Mouse (Mus musculus): ENCODE measurements around the gene Sgms1. TPM values are rescaled to one million over a fixed set of nuclear protein-coding genes. Genes with fewer than 3 reads are reported as not detected.

The Sgms1 gene
- polyA plus RNA-seq, 1 experiment from 2014 or later = 19.2 TPM

DNA sequence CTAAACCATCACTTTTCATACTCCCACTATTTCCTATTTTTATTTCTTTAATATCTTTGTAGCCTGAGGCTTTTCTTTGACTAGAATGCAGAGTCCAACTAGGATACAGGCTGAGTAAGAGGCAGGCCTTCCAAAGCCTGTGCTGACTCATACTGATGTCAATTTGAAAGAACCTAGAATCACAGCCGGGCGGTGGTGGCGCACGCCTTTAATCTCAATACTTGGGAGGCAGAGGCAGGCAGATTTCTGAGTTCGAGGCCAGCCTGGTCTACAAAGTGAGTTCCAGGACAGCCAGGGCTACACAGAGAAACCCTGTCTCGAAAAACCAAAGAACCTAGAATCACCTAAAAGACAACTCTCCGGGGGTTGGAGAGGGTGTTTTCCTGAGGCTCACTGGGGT, 214.5 kb downstream of the Sgms1 start:
- no peaks in the 10 kb centered on the region for H3K9me3 ChIP-seq (ENCODE audit: control insufficient read depth, low read length)
- WGBS = 97% methylated on average over 7 of the region's 7 CpGs
- no peak for ATAC-seq (ENCODE audit: low FRiP score)

DNA sequence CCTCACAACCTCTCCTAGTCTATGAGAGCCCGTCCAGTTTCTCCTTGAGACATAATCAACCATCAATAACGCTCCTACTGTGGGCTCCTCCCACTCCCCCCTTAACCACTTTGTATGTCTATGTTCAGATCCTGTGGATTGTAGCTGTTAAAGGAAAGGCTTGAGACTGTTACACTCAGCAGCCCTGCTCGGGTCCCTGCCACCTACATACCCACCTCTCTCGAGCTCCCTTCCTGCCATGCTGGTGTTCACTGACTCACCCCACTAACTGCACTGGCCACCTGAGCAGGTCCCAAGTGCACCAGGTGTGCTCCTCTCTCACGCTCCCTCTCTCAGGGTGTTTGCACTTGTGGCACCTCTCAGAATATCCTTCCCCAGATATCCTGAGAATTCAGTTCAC, 215.0 kb downstream of the Sgms1 start:
- H3K9ac ChIP-seq = no peak overlapping the region
- DNase-seq (ENCODE audit: low spot score) (no peak), ATAC-seq (ENCODE audit: low FRiP score) (no peak)
- H3K36me3 ChIP-seq (replicated peaks; ENCODE audit: control insufficient read depth, insufficient read depth) = no peaks in the 10 kb centered on the region
- H3K4me2 ChIP-seq (replicated peaks) = no peak overlapping the region
- no peak overlapping the region for H3K27ac ChIP-seq
- no peak overlapping the region for H3K4me3 ChIP-seq (replicated peaks; ENCODE audit: low read length)
- H3K27me3 ChIP-seq (ENCODE audit: control insufficient read depth, insufficient read depth, low read length) = no peaks in the 10 kb centered on the region
- no peaks in the 10 kb centered on the region for H3K9me3 ChIP-seq (ENCODE audit: control insufficient read depth, low read length)
- WGBS = 92% methylated on average over 5 of the region's 5 CpGs
- no peaks in the 10 kb centered on the region for H3K4me1 ChIP-seq (replicated peaks; ENCODE audit: control insufficient read depth, insufficient read depth, low read length)

More for the DNA sequence above, 214.5 kb downstream of the Sgms1 start:
- no peak for DNase-seq (ENCODE audit: low spot score)
- no peak overlapping the region for H3K27ac ChIP-seq
- no peak overlapping the region for H3K4me3 ChIP-seq (replicated peaks; ENCODE audit: low read length)
- no peaks in the 10 kb centered on the region for H3K36me3 ChIP-seq (replicated peaks; ENCODE audit: control insufficient read depth, insufficient read depth)
- no peaks in the 10 kb centered on the region for H3K27me3 ChIP-seq (ENCODE audit: control insufficient read depth, insufficient read depth, low read length)
- H3K4me1 ChIP-seq (replicated peaks; ENCODE audit: control insufficient read depth, insufficient read depth, low read length) = no peaks in the 10 kb centered on the region
- no peak overlapping the region for H3K4me2 ChIP-seq (replicated peaks)
- H3K9ac ChIP-seq = no peak overlapping the region

- no peaks in the 10 kb centered on the region for H3K4me1 ChIP-seq (replicated peaks; ENCODE audit: control insufficient read depth, insufficient read depth, low read length)
- H3K4me3 ChIP-seq (replicated peaks; ENCODE audit: low read length) = no peak overlapping the region
- H3K27me3 ChIP-seq (ENCODE audit: control insufficient read depth, insufficient read depth, low read length) = no peaks in the 10 kb centered on the region
- no peak for ATAC-seq (ENCODE audit: low FRiP score)
- WGBS = 81% methylated on average over 6 of the region's 6 CpGs
- no peak overlapping the region for H3K4me2 ChIP-seq (replicated peaks)
- H3K36me3 ChIP-seq (replicated peaks; ENCODE audit: control insufficient read depth, insufficient read depth) = no peaks in the 10 kb centered on the region
- H3K9ac ChIP-seq = no peak overlapping the region
- H3K27ac ChIP-seq = no peak overlapping the region
- DNase-seq (ENCODE audit: low spot score) = no peak
- H3K9me3 ChIP-seq (ENCODE audit: control insufficient read depth, low read length) = no peaks in the 10 kb centered on the region
Measured at GRCm38 (mm10) chr19:32173522-32174184, 215.9 kb downstream of the Sgms1 start.

- Histone ChIP-seq H3K4me2 (replicated peaks) (no peak overlapping the region), H3K4me1 (replicated peaks; ENCODE audit: control insufficient read depth, insufficient read depth, low read length) (no peaks in the 10 kb centered on the region), H3K27me3 (ENCODE audit: control insufficient read depth, insufficient read depth, low read length) (no peaks in the 10 kb centered on the region), H3K9ac (no peak overlapping the region), H3K9me3 (ENCODE audit: control insufficient read depth, low read length) (no peaks in the 10 kb centered on the region), H3K27ac (no peak overlapping the region), H3K36me3 (replicated peaks; ENCODE audit: control insufficient read depth, insufficient read depth) (no peaks in the 10 kb centered on the region), H3K4me3 (replicated peaks; ENCODE audit: low read length) (no peak overlapping the region)
- DNase-seq (ENCODE audit: low spot score) (no peak), ATAC-seq (ENCODE audit: low FRiP score) (no peak)
- WGBS = 90% methylated on average over 5 of the region's 5 CpGs
Measured at GRCm38 (mm10) chr19:32172511-32172981, 217.0 kb downstream of the Sgms1 start.

GRCm38 (mm10) chr19:32171981-32172380, 217.5 kb downstream of the Sgms1 start:
- Histone ChIP-seq H3K9me3 (ENCODE audit: control insufficient read depth, low read length) (no peaks in the 10 kb centered on the region), H3K4me3 (replicated peaks; ENCODE audit: low read length) (no peak overlapping the region), H3K9ac (no peak overlapping the region), H3K4me2 (replicated peaks) (no peak overlapping the region), H3K27ac (no peak overlapping the region), H3K27me3 (ENCODE audit: control insufficient read depth, insufficient read depth, low read length) (no peaks in the 10 kb centered on the region), H3K36me3 (replicated peaks; ENCODE audit: control insufficient read depth, insufficient read depth) (no peaks in the 10 kb centered on the region), H3K4me1 (replicated peaks; ENCODE audit: control insufficient read depth, insufficient read depth, low read length) (no peaks in the 10 kb centered on the region)
- ATAC-seq (ENCODE audit: low FRiP score) (no peak), DNase-seq (ENCODE audit: low spot score) (no peak)
- 85% methylated on average over 7 of the region's 7 CpGs for WGBS

- Histone ChIP-seq H3K9ac (no peak overlapping the region), H3K27me3 (ENCODE audit: control insufficient read depth, insufficient read depth, low read length) (no peaks in the 10 kb centered on the region), H3K4me2 (replicated peaks) (no peak overlapping the region), H3K4me1 (replicated peaks; ENCODE audit: control insufficient read depth, insufficient read depth, low read length) (no peaks in the 10 kb centered on the region), H3K27ac (no peak overlapping the region), H3K36me3 (replicated peaks; ENCODE audit: control insufficient read depth, insufficient read depth) (no peaks in the 10 kb centered on the region), H3K4me3 (replicated peaks; ENCODE audit: low read length) (no peak overlapping the region), H3K9me3 (ENCODE audit: control insufficient read depth, low read length) (no peaks in the 10 kb centered on the region)
- 76% methylated on average over 8 of the region's 9 CpGs for WGBS
- ATAC-seq (ENCODE audit: low FRiP score) (no peak), DNase-seq (ENCODE audit: low spot score) (peak; percentile 77)
Measured at GRCm38 (mm10) chr19:32169634-32170540, 219.6 kb downstream of the Sgms1 start.

DNA sequence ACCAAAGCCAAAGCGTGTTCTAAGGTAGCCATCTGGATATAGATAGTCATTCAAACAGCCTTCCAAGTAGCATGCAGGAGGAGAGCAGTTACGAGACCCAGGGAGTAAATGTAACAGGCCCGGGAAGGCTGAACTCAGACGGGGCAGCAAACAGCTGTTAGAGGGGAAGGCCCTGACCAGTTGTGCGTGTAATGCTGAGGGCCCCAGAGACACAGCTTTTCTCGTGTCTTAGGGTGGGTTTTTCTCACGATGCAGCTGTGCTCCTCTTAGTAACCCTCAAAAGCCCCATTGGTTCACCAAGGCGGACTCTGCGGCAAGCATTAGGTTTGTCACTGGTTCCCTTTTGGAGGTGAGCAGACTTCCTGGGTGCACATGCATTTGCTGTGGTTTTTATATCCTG, 221.5 kb downstream of the Sgms1 start:
- WGBS = 90% methylated on average over 9 of the region's 9 CpGs
- H3K27ac ChIP-seq = no peak overlapping the region
- no peak overlapping the region for H3K9ac ChIP-seq
- H3K36me3 ChIP-seq (replicated peaks; ENCODE audit: control insufficient read depth, insufficient read depth) = no peaks in the 10 kb centered on the region
- no peak overlapping the region for H3K4me2 ChIP-seq (replicated peaks)
- ATAC-seq (ENCODE audit: low FRiP score) (no peak), DNase-seq (ENCODE audit: low spot score) (no peak)
- H3K27me3 ChIP-seq (ENCODE audit: control insufficient read depth, insufficient read depth, low read length) = no peaks in the 10 kb centered on the region
- no peak overlapping the region for H3K4me3 ChIP-seq (replicated peaks; ENCODE audit: low read length)
- no peaks in the 10 kb centered on the region for H3K4me1 ChIP-seq (replicated peaks; ENCODE audit: control insufficient read depth, insufficient read depth, low read length)
- H3K9me3 ChIP-seq (ENCODE audit: control insufficient read depth, low read length) = no peaks in the 10 kb centered on the region

DNA sequence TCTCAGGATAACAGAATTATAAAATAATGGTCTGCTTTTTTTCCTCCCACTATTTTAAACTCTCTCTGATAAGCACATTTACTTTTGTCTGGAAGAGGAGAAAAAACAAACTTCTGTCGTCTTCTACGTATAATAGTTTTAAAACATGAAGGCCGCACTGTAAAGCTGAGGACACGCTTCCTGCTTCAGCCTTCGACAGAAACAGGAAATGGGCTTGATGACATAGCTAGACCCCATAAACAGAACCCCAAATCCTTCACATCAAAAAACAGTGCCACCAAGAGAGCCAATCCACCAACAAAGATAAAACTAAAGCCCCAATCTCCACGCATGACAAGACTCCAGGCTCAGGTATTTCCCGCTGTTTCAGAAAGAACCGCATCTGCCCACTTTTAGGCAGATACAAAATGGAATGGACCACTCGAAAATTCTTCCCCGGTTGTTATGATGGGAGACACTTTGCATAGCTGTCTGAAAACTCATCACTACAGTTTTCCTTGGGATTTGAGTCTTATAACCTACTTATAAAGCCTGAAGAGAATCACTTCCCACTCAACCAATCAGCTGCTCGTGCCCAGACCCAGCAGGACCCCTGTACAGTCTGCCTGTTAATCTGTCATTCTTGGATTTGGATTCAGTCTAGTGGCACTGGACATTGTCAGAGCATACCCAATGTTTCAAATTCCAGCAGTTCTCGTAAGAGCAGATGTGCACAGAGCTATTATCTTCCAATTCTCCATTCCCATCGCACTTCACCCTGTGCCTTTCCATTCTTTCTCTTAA, 222.5 kb downstream of the Sgms1 start:
- no peaks in the 10 kb centered on the region for H3K27me3 ChIP-seq (ENCODE audit: control insufficient read depth, insufficient read depth, low read length)
- H3K4me1 ChIP-seq (replicated peaks; ENCODE audit: control insufficient read depth, insufficient read depth, low read length) = no peaks in the 10 kb centered on the region
- no peak overlapping the region for H3K4me3 ChIP-seq (replicated peaks; ENCODE audit: low read length)
- H3K9me3 ChIP-seq (ENCODE audit: control insufficient read depth, low read length) = no peaks in the 10 kb centered on the region
- DNase-seq (ENCODE audit: low spot score) (no peak), ATAC-seq (ENCODE audit: low FRiP score) (no peak)
- H3K36me3 ChIP-seq (replicated peaks; ENCODE audit: control insufficient read depth, insufficient read depth) = no peaks in the 10 kb centered on the region
- WGBS = 94% methylated on average over 13 of the region's 13 CpGs
- no peak overlapping the region for H3K27ac ChIP-seq
- no peak overlapping the region for H3K4me2 ChIP-seq (replicated peaks)
- no peak overlapping the region for H3K9ac ChIP-seq

DNA sequence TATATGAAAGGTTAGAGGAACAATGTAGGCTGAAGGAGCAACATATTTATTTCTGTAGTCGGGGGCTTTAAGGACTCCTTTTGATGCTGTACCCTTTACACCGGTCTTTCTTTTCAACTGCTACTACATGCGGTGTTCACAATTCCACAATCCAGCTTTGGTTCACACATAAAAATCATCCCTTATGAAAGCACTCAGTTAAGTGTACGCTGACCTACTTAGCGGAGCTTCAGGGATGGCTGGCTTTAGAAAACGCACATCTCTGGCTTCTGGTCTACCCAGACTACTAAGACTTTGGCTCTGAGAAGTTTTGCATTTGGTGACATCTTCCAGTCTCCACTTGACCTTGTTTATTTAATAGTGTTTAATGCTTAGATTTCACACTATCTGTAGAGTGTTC, 223.8 kb downstream of the Sgms1 start:
- H3K4me2 ChIP-seq (replicated peaks) = no peak overlapping the region
- H3K27ac ChIP-seq = no peak overlapping the region
- H3K36me3 ChIP-seq (replicated peaks; ENCODE audit: control insufficient read depth, insufficient read depth) = no peaks in the 10 kb centered on the region
- H3K27me3 ChIP-seq (ENCODE audit: control insufficient read depth, insufficient read depth, low read length) = no peaks in the 10 kb centered on the region
- no peak overlapping the region for H3K9ac ChIP-seq
- H3K9me3 ChIP-seq (ENCODE audit: control insufficient read depth, low read length) = no peaks in the 10 kb centered on the region
- no peak for ATAC-seq (ENCODE audit: low FRiP score)
- 95% methylated on average over 6 of the region's 6 CpGs for WGBS
- no peak overlapping the region for H3K4me3 ChIP-seq (replicated peaks; ENCODE audit: low read length)
- no peak for DNase-seq (ENCODE audit: low spot score)
- no peaks in the 10 kb centered on the region for H3K4me1 ChIP-seq (replicated peaks; ENCODE audit: control insufficient read depth, insufficient read depth, low read length)
